Mouse (Mus musculus) MEL (cell line): ENCODE measurements around the gene Isg20l2. TPM values are rescaled to one million over a fixed set of nuclear protein-coding genes. Genes with fewer than 3 reads are reported as not detected.
"Not testable (repeated sequence)": the region's sequence is repeated elsewhere in the genome, so short reads cannot be mapped to it uniquely, and the experiment has no call there.

Experiments used
- DNase-seq: peaks from one replicate; pipeline ENCODE4 v3.0.0; 2011; ENCODE audit warnings: low read depth, low spot score
- H3K27ac ChIP-seq: 2 replicates; pipeline ENCODE4 v1.5.1; 2012; ENCODE audit warnings: low read depth, mild to moderate bottlenecking, control low read depth, low read length, moderate library complexity; ENCODE audit not compliant: control insufficient read depth
- H3K27me3 ChIP-seq, 2 experiments: fragments of 150-350 bp in 1 of 2; sonication (generic) in 1 of 2; 2 replicates each; pipeline ENCODE4 v1.6.1; 2012; ENCODE audit warnings: low read length in 2 of 2, mild to moderate bottlenecking in 2 of 2, improper control_type of control experiment in 1 of 2, moderate library complexity in 1 of 2; ENCODE audit not compliant: insufficient read depth in 2 of 2, control insufficient read depth in 1 of 2
- H3K36me3 ChIP-seq, 2 experiments: 2 replicates each; pipeline ENCODE4 v1.6.1; 2012 to 2014; ENCODE audit warnings: low read length in 2 of 2, improper control_type of control experiment in 1 of 2, inconsistent platforms in 1 of 2, mild to moderate bottlenecking in 1 of 2; ENCODE audit not compliant: insufficient read depth in 2 of 2, control insufficient read depth in 1 of 2
- H3K4me1 ChIP-seq, 2 experiments: fragments of 150-350 bp in 1 of 2; sonication (generic) in 1 of 2; 2 replicates each; pipeline ENCODE4 v1.6.1; 2012; ENCODE audit warnings: low read length in 2 of 2, improper control_type of control experiment in 1 of 2, mild to moderate bottlenecking in 1 of 2; ENCODE audit not compliant: insufficient read depth in 2 of 2, control insufficient read depth in 1 of 2
- H3K4me3 ChIP-seq, 2 experiments: fragments of 150-350 bp in 1 of 2; sonication (generic) in 1 of 2; 2 replicates each; pipeline ENCODE4 v1.5.1; 2012; ENCODE audit warnings: low read depth in 2 of 2, low read length in 2 of 2, mild to moderate bottlenecking in 2 of 2, moderate library complexity in 2 of 2, control low read depth in 1 of 2, improper control_type of control experiment in 1 of 2; ENCODE audit not compliant: control insufficient read depth in 1 of 2, insufficient read depth in 1 of 2
- H3K79me2 ChIP-seq: 2 replicates; pipeline ENCODE4 v1.6.1; 2012; ENCODE audit warnings: mild to moderate bottlenecking, low read length, moderate library complexity; ENCODE audit not compliant: control insufficient read depth, poor library complexity, insufficient read depth
- H3K9ac ChIP-seq: 2 replicates; pipeline ENCODE4 v1.6.1; 2012; ENCODE audit warnings: low read depth, mild to moderate bottlenecking, control low read depth, low read length, moderate library complexity; ENCODE audit not compliant: control insufficient read depth, poor library complexity, severe bottlenecking
- H3K9me3 ChIP-seq: fragments of 150-350 bp; sonication (generic); replicated peaks from 2 replicates; pipeline ENCODE4 v1.6.1; 2012; ENCODE audit warnings: mild to moderate bottlenecking, low read length, improper control_type of control experiment, moderate library complexity; ENCODE audit not compliant: insufficient read depth
- BHLHE40 ChIP-seq: IDR thresholded peaks from 2 replicates; pipeline ENCODE4 v1.6.1; 2012; ENCODE audit warnings: low read depth, mild to moderate bottlenecking, inconsistent platforms, low read length, improper control_type of control experiment, borderline replicate concordance
- CHD1 ChIP-seq: IDR thresholded peaks from 2 replicates; pipeline ENCODE4 v1.6.1; 2012; ENCODE audit warnings: low read depth, mild to moderate bottlenecking, inconsistent platforms, low read length, improper control_type of control experiment
- CTCF ChIP-seq, 3 experiments: IDR thresholded peaks in 2 of 3; conservative IDR thresholded peaks in 1 of 3; 2 replicates each; pipeline ENCODE4 v1.5.1; 2011 to 2012; ENCODE audit warnings: low read length in 3 of 3, low read depth in 2 of 3, mild to moderate bottlenecking in 2 of 3, improper control_type of control experiment in 1 of 3, inconsistent platforms in 1 of 3, mixed read lengths in 1 of 3, moderate library complexity in 1 of 3; ENCODE audit not compliant: control insufficient read depth in 1 of 3, insufficient read depth in 1 of 3, poor library complexity in 1 of 3, severe bottlenecking in 1 of 3
- E2F4 ChIP-seq: IDR thresholded peaks from 2 replicates; pipeline ENCODE4 v1.6.1; 2011; ENCODE audit warnings: low read depth, low read length, improper control_type of control experiment, borderline replicate concordance
- ELF1 ChIP-seq: IDR thresholded peaks from 2 replicates; pipeline ENCODE4 v1.6.1; 2014; ENCODE audit warnings: low read depth, mild to moderate bottlenecking, inconsistent platforms, low read length, improper control_type of control experiment, moderate library complexity
- EP300 ChIP-seq, 2 experiments: IDR thresholded peaks; 2 replicates each; pipeline ENCODE4 v1.6.1; 2011; ENCODE audit warnings: improper control_type of control experiment in 2 of 2, low read length in 2 of 2, low read depth in 1 of 2, mild to moderate bottlenecking in 1 of 2
- GATA1 ChIP-seq: IDR thresholded peaks from 2 replicates; pipeline ENCODE4 v1.6.1; 2011; ENCODE audit warnings: low read depth, low read length, improper control_type of control experiment
- HCFC1 ChIP-seq: IDR thresholded peaks from 2 replicates; pipeline ENCODE4 v1.6.1; 2012; ENCODE audit warnings: low read depth, mild to moderate bottlenecking, inconsistent platforms, low read length, improper control_type of control experiment, moderate library complexity
- MAX ChIP-seq: IDR thresholded peaks from 2 replicates; pipeline ENCODE4 v1.6.1; 2011; ENCODE audit warnings: low read length, improper control_type of control experiment
- MAZ ChIP-seq: IDR thresholded peaks from 2 replicates; pipeline ENCODE4 v1.6.1; 2012; ENCODE audit warnings: low read depth, mild to moderate bottlenecking, inconsistent platforms, low read length, improper control_type of control experiment
- MEF2A ChIP-seq: IDR thresholded peaks from 2 replicates; pipeline ENCODE4 v1.6.1; 2014; ENCODE audit warnings: low read depth, mild to moderate bottlenecking, inconsistent platforms, low read length, improper control_type of control experiment; ENCODE audit not compliant: poor library complexity, insufficient replicate concordance, severe bottlenecking; ENCODE audit errors: extremely low read depth
- MXI1 ChIP-seq: IDR thresholded peaks from 2 replicates; pipeline ENCODE4 v1.6.1; 2011; ENCODE audit warnings: mild to moderate bottlenecking, low read depth, low read length, improper control_type of control experiment
- POLR2A ChIP-seq, 2 experiments: IDR thresholded peaks; 2 replicates each; pipeline ENCODE4 v1.6.1; 2011 to 2012; ENCODE audit warnings: low read length in 2 of 2, mild to moderate bottlenecking in 2 of 2, control low read depth in 1 of 2, improper control_type of control experiment in 1 of 2, low read depth in 1 of 2, moderate library complexity in 1 of 2; ENCODE audit not compliant: control insufficient read depth in 1 of 2, insufficient read depth in 1 of 2, poor library complexity in 1 of 2
- POLR2AphosphoS2 ChIP-seq: IDR thresholded peaks from 2 replicates; pipeline ENCODE4 v1.6.1; 2011; ENCODE audit warnings: low read length, improper control_type of control experiment
- POLR2AphosphoS5 ChIP-seq: IDR thresholded peaks from 2 replicates; pipeline ENCODE4 v1.6.1; 2012; ENCODE audit warnings: low read depth, borderline replicate concordance, mild to moderate bottlenecking, inconsistent platforms, low read length, moderate library complexity, mixed read lengths
- RAD21 ChIP-seq: IDR thresholded peaks from 2 replicates; pipeline ENCODE4 v1.6.1; 2011; ENCODE audit warnings: mild to moderate bottlenecking, low read depth, low read length, improper control_type of control experiment
- SIN3A ChIP-seq: IDR thresholded peaks from 2 replicates; pipeline ENCODE4 v1.6.1; 2012; ENCODE audit warnings: low read length, improper control_type of control experiment, inconsistent platforms
- TAL1 ChIP-seq: IDR thresholded peaks from 2 replicates; pipeline ENCODE4 v1.6.1; 2012; ENCODE audit warnings: mild to moderate bottlenecking, inconsistent platforms, low read length, moderate library complexity, mixed read lengths
- TBP ChIP-seq: IDR thresholded peaks from 2 replicates; pipeline ENCODE4 v1.8.0; 2011; ENCODE audit warnings: low read depth, low read length, improper control_type of control experiment
- TCF12 ChIP-seq: IDR thresholded peaks from 2 replicates; pipeline ENCODE4 v1.6.1; 2014; ENCODE audit warnings: low read depth, mild to moderate bottlenecking, inconsistent platforms, low read length, improper control_type of control experiment, moderate library complexity
- USF2 ChIP-seq, 2 experiments: IDR thresholded peaks; 2 replicates each; pipeline ENCODE4 v1.6.1; 2011 to 2012; ENCODE audit warnings: improper control_type of control experiment in 2 of 2, low read length in 2 of 2, borderline replicate concordance in 1 of 2, inconsistent platforms in 1 of 2, low read depth in 1 of 2, mild to moderate bottlenecking in 1 of 2; ENCODE audit not compliant: insufficient read depth in 1 of 2
- ZC3H11A ChIP-seq: IDR thresholded peaks from 2 replicates; pipeline ENCODE4 v1.6.1; 2012; ENCODE audit warnings: low read depth, mild to moderate bottlenecking, inconsistent platforms, low read length, improper control_type of control experiment
- ZKSCAN1 ChIP-seq: IDR thresholded peaks from 2 replicates; pipeline ENCODE4 v1.6.1; 2012; ENCODE audit warnings: low read depth, mild to moderate bottlenecking, inconsistent platforms, low read length, improper control_type of control experiment, moderate library complexity
- ZNF384 ChIP-seq: IDR thresholded peaks from 2 replicates; pipeline ENCODE4 v1.6.1; 2012; ENCODE audit warnings: low read depth, mild to moderate bottlenecking, inconsistent platforms, low read length, improper control_type of control experiment
- polyA plus RNA-seq, 2 experiments: library from polyadenylated mRNA; stranded (reverse) in 1 of 2; unstranded in 1 of 2; fragments of >175 nt in 1 of 2; fragments of >200 nt in 1 of 2; gene quantifications; 2 replicates each; pipeline versions ENCODE4 v1.2.1 to v1.2.4; 2012; ENCODE audit warnings: low replicate concordance in 2 of 2, low read depth in 1 of 2; ENCODE audit not compliant: insufficient read length in 2 of 2, insufficient read depth in 1 of 2, missing spikeins in 1 of 2
- total RNA-seq: library from RNA; depleted of rRNA; stranded (reverse); fragments of 300-350 nt; gene quantifications from 2 replicates; pipeline ENCODE4 v1.2.3, GENCODE M21; 2012

Isg20l2 gene
- total and polyA plus RNA-seq, 3 experiments = 45.0 to 71.8 TPM; not detected in 1

GRCm38 (mm10) chr3:87901036-87901624, 29.0 kb upstream of the Isg20l2 start (continued):
- TF ChIP-seq TBP = peak; percentile 89
- 0 out of 2 replicates have a peak, but pooled peaks have one; percentile 48 for TF ChIP-seq POLR2AphosphoS5
- no peak for TF ChIP-seq ZNF384
- 0 out of 2 replicates have a peak, but pooled peaks have one; percentile 65 for TF ChIP-seq MXI1
- no peak for TF ChIP-seq ZC3H11A
- TF ChIP-seq MAZ = peak; percentile 86; the same call in 1 of the 2 replicates
- TF ChIP-seq SIN3A = peak; percentile 98
- 0 out of 2 replicates have a peak, but pooled peaks have one; percentile 10 for TF ChIP-seq BHLHE40
- TF ChIP-seq RAD21 = no peak
- no peak for TF ChIP-seq ZKSCAN1
- TF ChIP-seq TAL1 = peak; percentile 100
- no peak for TF ChIP-seq USF2 (IDR thresholded peaks at IDR 0.05; ENCODE audit: borderline replicate concordance in 1 of 2, insufficient read depth in 1 of 2, low read depth in 1 of 2, low read length in 2 of 2)
- peak; percentile 87 for TF ChIP-seq POLR2AphosphoS2
- TF ChIP-seq TCF12 = peak; percentile 100
- no peak for TF ChIP-seq MAX
- peak; percentile 33 to 54; a peak in 2 of 4 replicates for TF ChIP-seq POLR2A (IDR thresholded peaks at IDR 0.05; ENCODE audit: control insufficient read depth in 1 of 2, insufficient read depth in 1 of 2, low read depth in 1 of 2, low read length in 2 of 2, poor library complexity in 1 of 2)
- TF ChIP-seq E2F4 = no peak

DNA sequence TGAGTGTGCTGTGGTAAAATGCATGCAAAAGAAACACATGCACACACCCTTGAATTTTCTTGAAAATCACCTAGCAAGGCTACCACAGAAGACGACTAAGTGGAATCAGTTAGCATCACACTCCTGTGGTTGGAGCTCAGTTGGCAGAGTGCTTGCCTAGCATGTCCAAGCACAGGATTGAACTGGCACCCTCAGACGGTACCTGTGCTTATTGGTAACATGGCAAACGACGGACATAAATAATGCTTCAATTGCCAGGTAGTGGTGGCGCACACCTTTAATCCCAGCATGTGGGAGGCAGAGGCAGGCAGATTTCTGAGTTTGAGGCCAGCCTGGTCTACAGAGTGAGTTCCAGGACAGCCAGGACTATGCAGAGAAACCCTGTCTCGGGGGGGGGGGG, 28.2 kb upstream of the Isg20l2 start:
- H3K79me2 ChIP-seq = peaks cover 15% of the 10 kb centered on the region
- H3K4me1 ChIP-seq = peaks cover 0 to 26% of the 10 kb centered on the region in 2 experiments; a peak in 2 of 4 replicates
- H3K9me3 ChIP-seq, DNase-seq, H3K36me3 ChIP-seq, H3K27me3 ChIP-seq, H3K4me3 ChIP-seq: not testable (repeated sequence)
- peak overlapping the region; percentile 98 for H3K27ac ChIP-seq
- H3K9ac ChIP-seq = peak overlapping the region; percentile 44

DNA sequence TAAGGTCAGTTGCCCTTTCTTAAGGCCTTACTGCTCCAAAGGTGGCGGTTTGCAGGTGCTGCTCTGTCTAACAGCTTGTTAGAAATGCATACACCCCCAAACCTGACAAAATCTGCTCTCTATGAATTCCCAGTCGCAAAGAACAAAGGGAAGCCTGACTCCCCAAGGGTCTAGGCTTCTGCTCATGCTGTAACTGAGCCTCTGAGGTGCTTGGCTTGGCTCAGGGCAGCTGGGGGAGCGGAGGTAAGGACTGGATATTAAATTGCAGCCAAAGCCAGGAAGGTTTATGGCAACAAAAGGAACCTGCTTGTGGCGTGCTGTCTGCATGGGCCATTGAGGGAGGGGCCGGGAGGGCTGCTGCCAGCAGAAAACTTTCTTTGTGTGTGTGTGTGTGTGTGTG, 26.3 kb upstream of the Isg20l2 start:
- peaks cover 0 to 32% of the 10 kb centered on the region in 2 experiments; a peak in 2 of 4 replicates for H3K4me1 ChIP-seq
- no peak overlapping the region for H3K4me3 ChIP-seq
- H3K27ac ChIP-seq = peak overlapping the region; percentile 80
- H3K27me3 ChIP-seq = no peaks in the 10 kb centered on the region
- no peaks in the 10 kb centered on the region for H3K9me3 ChIP-seq
- DNase-seq = peak; percentile 36
- peaks cover 0 to 16% of the 10 kb centered on the region in 2 experiments; a peak in 2 of 4 replicates for H3K36me3 ChIP-seq
- peak overlapping the region; percentile 26; the same call in 1 of the 2 replicates for H3K9ac ChIP-seq
- H3K79me2 ChIP-seq = peaks cover 33% of the 10 kb centered on the region
- TF ChIP-seq ZKSCAN1 = no peak
- no peak for TF ChIP-seq EP300 (IDR thresholded peaks at IDR 0.05; ENCODE audit: low read depth in 1 of 2, low read length in 2 of 2)
- TF ChIP-seq MEF2A = no peak
- no peak for TF ChIP-seq CHD1
- TF ChIP-seq ELF1 = no peak
- no peak for TF ChIP-seq CTCF (IDR thresholded peaks at IDR 0.05 in 2 of 3, conservative IDR thresholded peaks at IDR 0.05 in 1 of 3; ENCODE audit: control insufficient read depth in 1 of 3, insufficient read depth in 1 of 3, low read depth in 2 of 3, low read length in 3 of 3, poor library complexity in 1 of 3, severe bottlenecking in 1 of 3)
- no peak for TF ChIP-seq POLR2A (IDR thresholded peaks at IDR 0.05; ENCODE audit: control insufficient read depth in 1 of 2, insufficient read depth in 1 of 2, low read depth in 1 of 2, low read length in 2 of 2, poor library complexity in 1 of 2)
- no peak for TF ChIP-seq HCFC1
- no peak for TF ChIP-seq GATA1
